Comparison of ENCODE assay signal across 32 mouse cellular contexts in the genomic region with DNA sequence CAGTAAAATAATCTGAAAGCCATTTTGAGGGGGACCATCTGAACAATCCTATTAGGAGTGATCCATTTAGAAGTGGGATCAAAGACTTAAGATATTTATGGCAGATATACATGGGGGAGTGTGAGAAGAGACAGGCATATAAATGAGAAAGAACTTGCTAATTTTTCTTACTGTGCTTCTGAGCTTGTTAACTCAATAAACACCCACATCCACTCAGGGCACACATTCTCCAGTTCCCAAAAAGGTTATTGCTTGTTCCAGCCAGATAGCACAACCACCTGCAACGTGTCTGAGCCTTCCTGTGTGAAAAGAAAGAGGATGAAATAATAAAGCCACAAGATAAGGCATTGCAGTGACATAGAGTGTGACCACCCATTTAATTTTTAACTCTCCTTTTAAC. TPM values are rescaled to one million over a fixed set of nuclear protein-coding genes. Genes with fewer than 3 reads are reported as not detected.
"Had no signal": no experiment of that assay in that cellular context is flagged by ENCODE, and none has a peak within 500 bp of the region (broad histone marks: within the 10 kb centered on the region; RNA-seq: fewer than 3 reads in every experiment).

No protein-coding gene starts in this region.

- DNase-seq: left cerebral cortex, postnatal 4 days; liver; liver, embryonic 13.5 days; liver, postnatal 0 days; lung, adult 18-20 months; lung, adult 2 months; lung, embryonic 14.5 days; lung, postnatal 10 days; lung, postnatal 14 days; lung, postnatal 36 days; lung, postnatal 4 days; midbrain, embryonic 14.5 days had no signal

- ATAC-seq: liver, embryonic 12.5 days; liver, postnatal 0 days; lung, postnatal 0 days; midbrain, embryonic 13.5 days; midbrain, embryonic 15.5 days; midbrain, embryonic 16.5 days had no signal

- H3K27ac ChIP-seq: limb, embryonic 10.5 days; limb, embryonic 12.5 days; limb, embryonic 13.5 days; limb, embryonic 15.5 days; liver, embryonic 12.5 days; liver, embryonic 13.5 days; liver, embryonic 14.5 days; liver, embryonic 15.5 days; lung, embryonic 15.5 days; macrophage; midbrain, embryonic 10.5 days; midbrain, embryonic 12.5 days; midbrain, embryonic 13.5 days; midbrain, embryonic 15.5 days had no signal

- H3K9ac ChIP-seq: limb, embryonic 12.5 days; limb, embryonic 13.5 days; limb, embryonic 15.5 days; liver, embryonic 12.5 days; liver, embryonic 13.5 days; liver, embryonic 14.5 days; liver, embryonic 15.5 days; liver, postnatal 0 days; lung, embryonic 14.5 days; lung, embryonic 15.5 days; midbrain, embryonic 12.5 days; midbrain, embryonic 13.5 days; midbrain, embryonic 15.5 days had no signal

- H3K9me3 ChIP-seq: limb, embryonic 10.5 days; limb, embryonic 12.5 days; limb, embryonic 13.5 days; limb, embryonic 15.5 days; liver, embryonic 12.5 days; liver, embryonic 13.5 days; liver, embryonic 15.5 days; lung, embryonic 15.5 days; megakaryocyte, embryonic 14.5 days; midbrain, embryonic 10.5 days; midbrain, embryonic 12.5 days; midbrain, embryonic 13.5 days; midbrain, embryonic 15.5 days had no signal

- H3K4me2 ChIP-seq: limb, embryonic 12.5 days; limb, embryonic 13.5 days; limb, embryonic 15.5 days; liver, embryonic 11.5 days; liver, embryonic 12.5 days; liver, embryonic 13.5 days; liver, embryonic 15.5 days; lung, embryonic 14.5 days; lung, embryonic 15.5 days; midbrain, embryonic 11.5 days; midbrain, embryonic 12.5 days; midbrain, embryonic 13.5 days; midbrain, embryonic 15.5 days had no signal

- H3K4me1 ChIP-seq: limb, embryonic 10.5 days; limb, embryonic 12.5 days; limb, embryonic 13.5 days; limb, embryonic 15.5 days; liver, embryonic 12.5 days; liver, embryonic 13.5 days; liver, embryonic 15.5 days; lung, embryonic 15.5 days; megakaryocyte, embryonic 14.5 days; midbrain, embryonic 12.5 days; midbrain, embryonic 15.5 days had no signal

- H3K4me3 ChIP-seq: limb, embryonic 10.5 days; limb, embryonic 12.5 days; limb, embryonic 13.5 days; limb, embryonic 15.5 days; liver, embryonic 12.5 days; liver, embryonic 13.5 days; liver, embryonic 15.5 days; lung, embryonic 15.5 days; megakaryocyte, embryonic 14.5 days; midbrain, embryonic 10.5 days; midbrain, embryonic 12.5 days; midbrain, embryonic 13.5 days; midbrain, embryonic 15.5 days; myocyte had no signal

- H3K27me3 ChIP-seq: limb, embryonic 12.5 days; limb, embryonic 13.5 days; limb, embryonic 15.5 days; liver, embryonic 12.5 days; liver, embryonic 13.5 days; liver, embryonic 15.5 days; lung, embryonic 15.5 days; megakaryocyte, embryonic 14.5 days; midbrain, embryonic 12.5 days; midbrain, embryonic 13.5 days; midbrain, embryonic 15.5 days had no signal

- H3K36me3 ChIP-seq: limb, embryonic 10.5 days; limb, embryonic 12.5 days; limb, embryonic 13.5 days; limb, embryonic 15.5 days; liver, embryonic 12.5 days; liver, embryonic 13.5 days; liver, embryonic 15.5 days; lung, embryonic 15.5 days; midbrain, embryonic 10.5 days; midbrain, embryonic 12.5 days; midbrain, embryonic 13.5 days; midbrain, embryonic 15.5 days had no signal

RNA-seq across cellular contexts. Expression of a gene that starts 22.9 kb away (rescaled TPM):
- polyA plus RNA-seq: liver, adult 2 months; liver, postnatal 0 days; macrophage had no signal
